Mouse (Mus musculus) frontal cortex, postnatal 14 days (tissue): ENCODE measurements around the gene Usp51.
A peak's percentile ranks its signal among the peaks of the same experiment; 100 is the strongest.
"Not testable (repeated sequence)": the region's sequence is repeated elsewhere in the genome, so short reads cannot be mapped to it uniquely, and the experiment has no call there.

ENCODE experiments used
- DNase-seq, 2 experiments: peaks; one replicate each; pipeline ENCODE4 v3.0.0; 2022; ENCODE audit warnings: low spot score in 2 of 2

Usp51 gene

GRCm38 (mm10) chrX:153006387-153006841 is at the start of gene Usp51:
Usp51 (plus strand) TSS chrX:153006469.
- peak; percentile 14 to 32 for DNase-seq

GRCm38 (mm10) chrX:152969606-152970005 is 36.7 kb upstream of the Usp51 start:
- DNase-seq: no peak

- not testable (repeated sequence) for DNase-seq
Observed at GRCm38 (mm10) chrX:152973476-152974203, 32.6 kb upstream of the Usp51 start.

- DNase-seq: peak; percentile 29 to 47
Observed at GRCm38 (mm10) chrX:152974204-152974661, 32.0 kb upstream of the Usp51 start.

- no peak for DNase-seq
Observed at GRCm38 (mm10) chrX:152976538-152976937, 29.7 kb upstream of the Usp51 start.

- DNase-seq: no peak
Observed at GRCm38 (mm10) chrX:152985009-152985408, 21.3 kb upstream of the Usp51 start.

GRCm38 (mm10) chrX:152989852-152990251 is 16.4 kb upstream of the Usp51 start:
- not testable (repeated sequence) for DNase-seq

GRCm38 (mm10) chrX:152996105-152996504 is 10.2 kb upstream of the Usp51 start:
- DNase-seq: not testable (repeated sequence)

- DNase-seq: peak; percentile 3 to 10
Observed at GRCm38 (mm10) chrX:153007021-153007684, 884 bp downstream of the Usp51 start.

- no peak for DNase-seq
Observed at GRCm38 (mm10) chrX:153007685-153008047, 1.4 kb downstream of the Usp51 start.

- DNase-seq: not testable (repeated sequence)
Observed at GRCm38 (mm10) chrX:153025255-153025654, 19.0 kb downstream of the Usp51 start.

GRCm38 (mm10) chrX:153025709-153026108 is 19.4 kb downstream of the Usp51 start:
- not testable (repeated sequence) for DNase-seq

- DNase-seq: not testable (repeated sequence)
Observed at GRCm38 (mm10) chrX:153031547-153031946, 25.3 kb downstream of the Usp51 start.

GRCm38 (mm10) chrX:153037087-153037971 is 31.1 kb downstream of the Usp51 start, which contains the start of gene Mageh1:
Mageh1 (minus strand) TSS chrX:153037575.
- peak; percentile 74 to 76 for DNase-seq

- not testable (repeated sequence) for DNase-seq
Observed at GRCm38 (mm10) chrX:153037972-153038744, 31.9 kb downstream of the Usp51 start.
